Mouse (Mus musculus): Measurements from ENCODE around the gene Ccdc180.
A peak's percentile ranks its signal among the peaks of the same experiment; 100 is the strongest.

Ccdc180 gene

GRCm38 (mm10) chr4:45971806-45972447 is 81.8 kb downstream of the Ccdc180 start:
- peak; percentile 97 for DNase-seq (ENCODE audit: low spot score)

GRCm38 (mm10) chr4:45972448-45972854 is 82.3 kb downstream of the Ccdc180 start:
- DNase-seq (ENCODE audit: low spot score): peak; percentile 61

DNA sequence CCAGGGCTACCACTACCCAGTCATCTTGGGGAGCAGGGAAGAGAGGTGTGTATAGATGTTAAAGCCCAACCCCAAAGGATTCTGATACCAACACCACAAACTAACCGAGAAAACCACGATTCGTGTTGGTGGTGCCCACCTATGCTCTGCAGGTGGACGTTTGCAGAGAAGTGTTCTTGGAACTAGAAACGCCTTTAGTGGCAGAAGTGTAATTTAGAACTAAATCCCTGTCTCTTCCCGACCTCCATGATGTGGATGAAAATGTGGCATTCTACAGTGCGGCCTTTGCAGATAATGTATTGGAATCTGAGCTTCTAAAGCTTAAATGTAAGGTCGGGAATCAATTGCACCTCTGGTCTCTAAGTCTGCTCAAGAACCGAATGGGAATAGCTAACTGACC is 82.8 kb downstream of the Ccdc180 start:
- DNase-seq (ENCODE audit: low spot score): no peak

DNA sequence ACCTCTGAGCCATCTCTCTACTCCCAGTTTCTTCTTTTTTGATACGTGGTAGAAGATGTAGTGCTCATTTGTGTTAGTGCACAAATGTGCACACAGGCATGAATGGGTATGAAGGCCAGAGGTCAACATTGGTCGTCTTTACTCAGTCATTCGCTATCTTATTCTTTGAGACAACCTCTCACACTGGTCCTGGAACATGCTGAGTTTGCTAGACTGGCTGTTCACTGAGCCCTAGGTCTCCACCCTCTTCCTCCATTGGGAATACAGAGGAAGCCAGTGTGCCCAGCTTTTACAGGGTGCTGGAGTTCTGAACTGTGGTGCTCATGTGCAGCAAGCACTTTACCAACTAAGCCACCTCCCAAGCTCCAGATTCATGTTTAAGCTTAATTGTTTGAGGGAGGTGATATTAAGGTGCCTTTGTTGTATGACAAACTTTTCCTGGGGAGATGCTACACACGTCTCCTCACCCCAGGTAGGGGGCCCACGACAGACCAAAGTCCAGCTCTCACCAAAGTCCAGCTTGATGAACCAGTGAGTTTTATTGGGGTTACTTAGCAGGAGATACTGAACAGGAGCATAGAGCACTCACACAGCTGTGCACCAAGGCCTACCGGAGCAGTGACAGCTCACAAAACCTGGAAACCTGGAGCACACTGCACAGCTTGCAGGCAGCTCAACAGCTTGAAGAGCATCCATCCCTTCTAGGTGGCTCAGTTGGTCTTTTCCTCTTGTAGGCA is 87.0 kb downstream of the Ccdc180 start:
- no peak for DNase-seq (ENCODE audit: low spot score)

DNA sequence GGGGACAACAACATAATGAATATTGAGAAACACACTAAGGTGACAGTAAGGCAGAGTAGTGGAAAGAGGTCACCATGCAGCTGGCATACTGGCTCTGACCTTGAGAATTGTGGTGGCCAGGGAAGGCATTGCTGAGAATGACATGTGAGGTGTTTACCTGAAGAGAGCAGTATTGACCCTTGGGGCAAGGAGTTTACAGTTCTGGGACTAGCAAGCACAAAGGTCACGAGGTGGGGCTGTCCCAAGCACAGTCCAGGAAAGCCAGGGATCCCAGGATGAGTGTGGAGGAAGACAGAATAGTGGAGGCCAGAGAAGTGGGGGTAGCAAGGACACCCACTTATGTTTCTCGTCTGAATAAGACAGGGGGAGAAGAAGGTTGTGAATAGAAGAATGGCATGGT is 89.8 kb downstream of the Ccdc180 start:
- DNase-seq (ENCODE audit: low spot score): no peak

DNA sequence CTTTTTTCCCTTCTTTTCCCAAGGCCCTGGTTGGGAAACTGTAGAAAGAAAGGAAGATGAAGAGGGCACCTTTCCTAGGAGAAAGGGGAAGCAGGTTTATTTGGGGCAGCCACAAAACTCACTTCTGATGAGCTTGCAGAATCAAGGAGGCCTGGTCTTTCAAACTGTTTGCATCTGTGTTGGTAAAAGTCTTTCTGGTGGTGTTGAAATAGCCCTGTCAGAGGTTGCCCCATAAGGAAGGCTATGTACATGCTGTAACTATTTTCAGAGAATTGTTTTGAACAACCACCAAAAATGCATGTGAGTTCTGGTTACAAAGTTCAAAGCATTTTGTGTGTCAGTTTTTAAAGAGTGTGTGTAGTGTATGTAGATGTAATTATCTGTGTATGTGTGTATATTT is 91.0 kb downstream of the Ccdc180 start:
- no peak for DNase-seq (ENCODE audit: low spot score)

- no peak for DNase-seq (ENCODE audit: low spot score)
Measured at GRCm38 (mm10) chr4:45990427-45991135, 100.5 kb downstream of the Ccdc180 start.

- peak; percentile 66 for DNase-seq (ENCODE audit: low spot score)
Measured at GRCm38 (mm10) chr4:45998536-45998935, 108.4 kb downstream of the Ccdc180 start.

Data from layer of hippocampus, adult 11-12 months (tissue).